Mouse (Mus musculus): ENCODE measurements at regions not wholly inside any gene's neighbourhood (a gene's known extent, or its start where the extent isn't known, plus 50 kb on each side); places are given as distances from the start of the nearest gene placed in this dataset.

DNA sequence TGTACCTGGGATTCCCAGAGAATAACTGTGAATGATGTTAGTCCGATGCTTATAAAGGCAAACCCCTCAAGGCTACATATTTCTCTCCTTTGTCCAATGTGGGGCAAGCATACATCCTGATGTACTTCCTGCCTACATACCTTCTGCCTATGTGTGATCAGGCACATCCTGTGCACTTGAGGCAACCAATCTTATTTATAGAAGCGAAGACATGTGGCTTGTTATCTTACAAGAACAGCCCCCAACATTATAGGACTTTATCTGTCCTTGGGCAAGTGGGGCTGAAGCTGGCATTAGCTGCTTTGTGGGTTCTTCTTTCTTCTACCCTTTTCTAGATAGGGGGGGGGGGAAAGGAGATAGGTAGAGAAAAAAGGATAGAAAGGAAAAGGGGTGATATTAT is 91.7 kb downstream of the 4930564D02Rik start:
- no peak for TF ChIP-seq TAL1 (conservative IDR thresholded peaks at IDR 0.05; ENCODE audit: low read depth, low read length)
- no peak for TF ChIP-seq CTCF (IDR thresholded peaks at IDR 0.05; ENCODE audit: low read depth, low read length)
- no peak for TF ChIP-seq GATA1 (IDR thresholded peaks at IDR 0.05; ENCODE audit: borderline replicate concordance, low read length)

All from G1E (cell line).